Mouse (Mus musculus): ENCODE data around the gene Enpp6.

- TF ChIP-seq CTCF (IDR thresholded peaks at IDR 0.05) = peak; percentile 27
- TF ChIP-seq POLR2A (IDR thresholded peaks at IDR 0.05; ENCODE audit: insufficient read depth, low read depth, low read length) = no peak
- TF ChIP-seq EP300 (IDR thresholded peaks at IDR 0.05; ENCODE audit: insufficient read depth, low read depth, low read length) = no peak
These were observed at the start of gene Enpp6 for GRCm38 (mm10) chr8:46986386-46987140.

Measured in heart, adult 2 months (tissue).